In the genomic region with DNA sequence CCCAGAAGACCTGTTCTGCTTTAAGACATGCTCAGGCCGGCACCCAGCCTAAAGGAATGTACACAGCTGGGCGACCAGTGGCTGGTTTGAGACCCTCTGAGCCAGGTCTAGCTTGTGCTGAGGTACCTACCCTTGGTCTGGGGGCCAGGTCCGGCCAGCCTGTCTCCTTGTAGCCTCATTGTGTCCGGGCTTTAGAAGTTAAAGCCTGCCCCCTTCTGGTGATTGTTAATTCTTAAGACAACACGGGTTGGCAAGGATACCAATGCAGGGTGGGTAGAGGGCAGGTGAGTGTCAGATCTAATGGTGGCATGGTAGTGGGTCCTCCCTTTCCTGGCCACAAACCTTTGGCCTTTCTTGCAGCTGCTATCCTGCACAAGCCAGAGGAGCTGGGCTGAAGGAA, we compare ENCODE assay signal across 9 mouse cellular contexts.
DNase-seq lines count a peak whose midpoint lies in the region; ATAC-seq lines count a peak whose summit lies in the region.
"Had no signal": no experiment of that assay in that cellular context is flagged by ENCODE, and none has a peak within 500 bp of the region (broad histone marks: within the 10 kb centered on the region; RNA-seq: fewer than 3 reads in every experiment).

No protein-coding gene starts in this region.

- intact Hi-C loops in heart, postnatal 10 days (cut with DNase I), result loop anchor here (1.0 to 5.0 kb wide), 4 partner anchors 308 to 429 kb away; no protein-coding TSS in a partner anchor

- H3K36me3 ChIP-seq in midbrain, embryonic 12.5 days, result no peaks in the 10 kb centered on the region
- H3K36me3 ChIP-seq: liver, embryonic 15.5 days had no signal

- 0 out of 2 replicates have a peak, but pooled peaks cover 3% of the 10 kb centered on the region for H3K27me3 ChIP-seq in midbrain, embryonic 12.5 days
- H3K27me3 ChIP-seq: liver, embryonic 15.5 days had no signal

- no peak overlapping the region for H3K4me3 ChIP-seq in midbrain, embryonic 12.5 days
- H3K4me3 ChIP-seq: liver, embryonic 15.5 days had no signal

- ATAC-seq in midbrain, embryonic 12.5 days (ENCODE audit: low FRiP score, low read depth), result peak; percentile 80; the same call in 1 of the 2 replicates

- peak; percentile 6 to 23 for DNase-seq in urinary bladder, postnatal 36 days (ENCODE audit: low spot score in 2 of 2)
- DNase-seq in urinary bladder, postnatal 4 days (ENCODE audit: low spot score in 2 of 2), result no peak
- peak; percentile 54 to 63 for DNase-seq in cerebellum, postnatal 25 days
- DNase-seq in heart, postnatal 10 days, result peak; percentile 46 to 63
- DNase-seq in kidney, postnatal 36 days, result peak; percentile 40 to 60
- DNase-seq in spleen, postnatal 4 days (ENCODE audit: low spot score in 2 of 2), result no peak
- DNase-seq in spleen, adult 12 weeks (ENCODE audit: low spot score), result no peak

- peaks cover 10% of the 10 kb centered on the region for H3K4me1 ChIP-seq in midbrain, embryonic 12.5 days
- H3K4me1 ChIP-seq: liver, embryonic 15.5 days had no signal

- WGBS in midbrain, embryonic 12.5 days, result 16% methylated on average over 5 of the region's 5 CpGs

- H3K27ac ChIP-seq in midbrain, embryonic 12.5 days (replicated peaks), result no peak overlapping the region
- H3K27ac ChIP-seq: liver, embryonic 15.5 days had no signal

- peaks cover 2% of the 10 kb centered on the region; the same call in 1 of the 2 replicates for H3K9me3 ChIP-seq in midbrain, embryonic 12.5 days
- H3K9me3 ChIP-seq: liver, embryonic 15.5 days had no signal

- no peak overlapping the region for H3K4me2 ChIP-seq in midbrain, embryonic 12.5 days (replicated peaks)
- H3K4me2 ChIP-seq: liver, embryonic 15.5 days had no signal

- H3K9ac ChIP-seq in midbrain, embryonic 12.5 days (replicated peaks), result no peak overlapping the region
- H3K9ac ChIP-seq: liver, embryonic 15.5 days had no signal

Comparison
In these comparisons a context has a peak if more than half of its experiments do, and no peak if none do; other contexts are left out.
1. DNase-seq: peak in urinary bladder, postnatal 36 days (2 of 2), cerebellum, postnatal 25 days (2 of 2), heart, postnatal 10 days (2 of 2) and kidney, postnatal 36 days (2 of 2); none in urinary bladder, postnatal 4 days (0 of 2), spleen, postnatal 4 days (0 of 2) and spleen, adult 12 weeks (single experiment).